Mouse (Mus musculus): ENCODE results near the gene Zfp697.

GRCm38 (mm10) chr3:98353892-98354291, 28.4 kb upstream of the Zfp697 start:
- TF ChIP-seq CTCF (IDR thresholded peaks at IDR 0.05; ENCODE audit: low read depth, low read length) (no peak), POLR2A (IDR thresholded peaks at IDR 0.05; ENCODE audit: borderline replicate concordance, low read depth, low read length) (no peak)
